Mouse (Mus musculus) cerebellum, adult 2 months (tissue): ENCODE data around the gene Mob3b.

ENCODE experiments used
- CTCF ChIP-seq: fragments of 200-500 bp; IDR thresholded peaks from 2 replicates; pipeline ENCODE4 v1.5.1; 2011; ENCODE audit warnings: low read depth, mild to moderate bottlenecking, control low read depth, low read length, moderate library complexity, borderline replicate concordance; ENCODE audit not compliant: insufficient read depth
- POLR2A ChIP-seq: fragments of 200-500 bp; IDR thresholded peaks from 2 replicates; pipeline ENCODE4 v1.6.1; 2011; ENCODE audit warnings: low read length, control low read depth, borderline replicate concordance; ENCODE audit not compliant: insufficient read depth

- no peak for TF ChIP-seq POLR2A
- no peak for TF ChIP-seq CTCF
Measured at GRCm38 (mm10) chr4:35134846-35135611, 22.3 kb downstream of the Mob3b start.
